Mouse (Mus musculus): Measurements from ENCODE around the gene Mapkap1. TPM values are rescaled to one million over a fixed set of nuclear protein-coding genes. Genes with fewer than 3 reads are reported as not detected.
"Not testable (repeated sequence)": the region's sequence is repeated elsewhere in the genome, so short reads cannot be mapped to it uniquely, and the experiment has no call there.

The Mapkap1 gene
- polyA plus RNA-seq, 2 experiments, result 61.1 to 110 TPM

- Histone ChIP-seq H3K4me1 (ENCODE audit: control insufficient read depth, insufficient read depth, low read length) (no peaks in the 10 kb centered on the region), H3K36me3 (ENCODE audit: control insufficient read depth, insufficient read depth, low read length) (peaks cover 21% of the 10 kb centered on the region), H3K27ac (replicated peaks; ENCODE audit: low read depth, low read length) (no peak overlapping the region), H3K9ac (ENCODE audit: low read depth, low read length, severe bottlenecking) (no peak overlapping the region), H3K27me3 (ENCODE audit: control insufficient read depth, insufficient read depth, low read length) (no peaks in the 10 kb centered on the region), H3K4me3 (replicated peaks; ENCODE audit: low read length) (no peak overlapping the region), H3K4me2 (replicated peaks; ENCODE audit: low read depth, low read length, severe bottlenecking) (no peak overlapping the region), H3K9me3 (ENCODE audit: control insufficient read depth, low read length) (no peaks in the 10 kb centered on the region)
- WGBS, result 94% methylated on average over 12 of the region's 12 CpGs
- TF ChIP-seq POLR2A (IDR thresholded peaks at IDR 0.05; ENCODE audit: borderline replicate concordance, extremely low read depth, insufficient read depth, insufficient read length), result no peak
- no peak for ATAC-seq (ENCODE audit: low FRiP score, low read depth)
- DNase-seq (ENCODE audit: low spot score), result no peak
These were observed 25.3 kb downstream of the Mapkap1 start for GRCm38 (mm10) chr2:34431701-34432372.

GRCm38 (mm10) chr2:34432887-34433286, 26.3 kb downstream of the Mapkap1 start:
- ATAC-seq (ENCODE audit: low FRiP score, low read depth); H3K4me2 ChIP-seq (replicated peaks; ENCODE audit: low read depth, low read length, severe bottlenecking); H3K27ac ChIP-seq (replicated peaks; ENCODE audit: low read depth, low read length); H3K9me3 ChIP-seq (ENCODE audit: control insufficient read depth, low read length); DNase-seq (ENCODE audit: low spot score); H3K4me3 ChIP-seq (replicated peaks; ENCODE audit: low read length); H3K27me3 ChIP-seq (ENCODE audit: control insufficient read depth, insufficient read depth, low read length); H3K9ac ChIP-seq (ENCODE audit: low read depth, low read length, severe bottlenecking); H3K4me1 ChIP-seq (ENCODE audit: control insufficient read depth, insufficient read depth, low read length): not testable (repeated sequence)
- peaks cover 28% of the 10 kb centered on the region for H3K36me3 ChIP-seq (ENCODE audit: control insufficient read depth, insufficient read depth, low read length)
- WGBS, result 98% methylated on average over 1 of the region's 2 CpGs

GRCm38 (mm10) chr2:34436321-34436720, 29.8 kb downstream of the Mapkap1 start:
- H3K27me3 ChIP-seq (ENCODE audit: control insufficient read depth, insufficient read depth, low read length), result no peaks in the 10 kb centered on the region
- no peak overlapping the region for H3K9ac ChIP-seq (ENCODE audit: low read depth, low read length, severe bottlenecking)
- DNase-seq (ENCODE audit: low spot score) (no peak), ATAC-seq (ENCODE audit: low FRiP score, low read depth) (no peak)
- no peaks in the 10 kb centered on the region for H3K4me1 ChIP-seq (ENCODE audit: control insufficient read depth, insufficient read depth, low read length)
- no peak overlapping the region for H3K4me3 ChIP-seq (replicated peaks; ENCODE audit: low read length)
- no peak overlapping the region for H3K27ac ChIP-seq (replicated peaks; ENCODE audit: low read depth, low read length)
- H3K36me3 ChIP-seq (ENCODE audit: control insufficient read depth, insufficient read depth, low read length), result peaks cover 30% of the 10 kb centered on the region
- H3K9me3 ChIP-seq (ENCODE audit: control insufficient read depth, low read length), result no peaks in the 10 kb centered on the region
- H3K4me2 ChIP-seq (replicated peaks; ENCODE audit: low read depth, low read length, severe bottlenecking), result no peak overlapping the region
- TF ChIP-seq POLR2A (IDR thresholded peaks at IDR 0.05; ENCODE audit: borderline replicate concordance, extremely low read depth, insufficient read depth, insufficient read length), result no peak
- WGBS, result 85% methylated on average over 3 of the region's 3 CpGs

- DNase-seq (ENCODE audit: low spot score) (no peak), ATAC-seq (ENCODE audit: low FRiP score, low read depth) (no peak)
- H3K27me3 ChIP-seq (ENCODE audit: control insufficient read depth, insufficient read depth, low read length), result no peaks in the 10 kb centered on the region
- no peak for TF ChIP-seq POLR2A (IDR thresholded peaks at IDR 0.05; ENCODE audit: borderline replicate concordance, extremely low read depth, insufficient read depth, insufficient read length)
- H3K27ac ChIP-seq (replicated peaks; ENCODE audit: low read depth, low read length), result no peak overlapping the region
- no peak overlapping the region for H3K4me3 ChIP-seq (replicated peaks; ENCODE audit: low read length)
- peaks cover 17% of the 10 kb centered on the region; the same call in 1 of the 2 replicates for H3K36me3 ChIP-seq (ENCODE audit: control insufficient read depth, insufficient read depth, low read length)
- 32% methylated on average over 4 of the region's 4 CpGs for whole genome bisulfite sequencing
- H3K4me1 ChIP-seq (ENCODE audit: control insufficient read depth, insufficient read depth, low read length), result peaks cover 10% of the 10 kb centered on the region; the same call in 1 of the 2 replicates
- H3K9me3 ChIP-seq (ENCODE audit: control insufficient read depth, low read length), result no peaks in the 10 kb centered on the region
- no peak overlapping the region for H3K9ac ChIP-seq (ENCODE audit: low read depth, low read length, severe bottlenecking)
- H3K4me2 ChIP-seq (replicated peaks; ENCODE audit: low read depth, low read length, severe bottlenecking), result no peak overlapping the region
These were observed 42.2 kb downstream of the Mapkap1 start for GRCm38 (mm10) chr2:34448756-34449155.

- DNase-seq (ENCODE audit: low spot score), result no peak
- no peak for ATAC-seq (ENCODE audit: low FRiP score, low read depth)
- no peak overlapping the region for H3K4me3 ChIP-seq (replicated peaks; ENCODE audit: low read length)
- H3K27ac ChIP-seq (replicated peaks; ENCODE audit: low read depth, low read length), result no peak overlapping the region
- no peaks in the 10 kb centered on the region for H3K9me3 ChIP-seq (ENCODE audit: control insufficient read depth, low read length)
- H3K9ac ChIP-seq (ENCODE audit: low read depth, low read length, severe bottlenecking), result no peak overlapping the region
- WGBS, result 84% methylated on average over 3 of the region's 3 CpGs
- H3K4me2 ChIP-seq (replicated peaks; ENCODE audit: low read depth, low read length, severe bottlenecking), result no peak overlapping the region
- 0 out of 2 replicates have a peak, but pooled peaks cover 2% of the 10 kb centered on the region for H3K36me3 ChIP-seq (ENCODE audit: control insufficient read depth, insufficient read depth, low read length)
- H3K4me1 ChIP-seq (ENCODE audit: control insufficient read depth, insufficient read depth, low read length), result no peaks in the 10 kb centered on the region
- no peaks in the 10 kb centered on the region for H3K27me3 ChIP-seq (ENCODE audit: control insufficient read depth, insufficient read depth, low read length)
- TF ChIP-seq POLR2A (IDR thresholded peaks at IDR 0.05; ENCODE audit: borderline replicate concordance, extremely low read depth, insufficient read depth, insufficient read length), result no peak
These were observed 55.9 kb downstream of the Mapkap1 start for GRCm38 (mm10) chr2:34462490-34462889.
